Mouse (Mus musculus) lung, embryonic 16.5 days (tissue): ENCODE measurements at regions not wholly inside any gene's neighbourhood (a gene's known extent, or its start where the extent isn't known, plus 50 kb on each side); places are given as distances from the start of the nearest gene placed in this dataset.

Source experiments
- ATAC-seq: fragments of 200-750 bp; cut with Nextera tagmentation; 2 replicates; pipeline ENCODE4 v1.8.0; 2017; ENCODE audit warnings: low read depth, mild to moderate bottlenecking, moderate library complexity
- H3K27ac ChIP-seq: fragments of 300-500 bp; sonication (generic); 2 replicates; pipeline ENCODE4 v1.5.1; 2014; ENCODE audit warnings: mild to moderate bottlenecking, control low read depth, low read length
- H3K27me3 ChIP-seq: fragments of 300-500 bp; sonication (generic); 2 replicates; pipeline ENCODE4 v1.6.1; 2014; ENCODE audit warnings: low read depth, low read length, mixed read lengths; ENCODE audit not compliant: control insufficient read depth, insufficient read depth
- H3K36me3 ChIP-seq: fragments of 300-500 bp; sonication (generic); 2 replicates; pipeline ENCODE4 v1.6.1; 2014; ENCODE audit warnings: low read length; ENCODE audit not compliant: control insufficient read depth, insufficient read depth
- H3K4me1 ChIP-seq: fragments of 300-500 bp; sonication (generic); replicated peaks from 2 replicates; pipeline ENCODE4 v1.6.1; 2014; ENCODE audit warnings: low read length, mixed read lengths; ENCODE audit not compliant: control insufficient read depth, insufficient read depth
- H3K4me2 ChIP-seq: fragments of 300-500 bp; sonication (generic); 2 replicates; pipeline ENCODE4 v1.6.1; 2014; ENCODE audit warnings: low read depth, low read length, control low read depth
- H3K4me3 ChIP-seq: fragments of 300-500 bp; sonication (generic); 2 replicates; pipeline ENCODE4 v1.5.1; 2014; ENCODE audit warnings: mild to moderate bottlenecking, low read length, control low read depth
- H3K9ac ChIP-seq: fragments of 300-500 bp; sonication (generic); 2 replicates; pipeline ENCODE4 v1.6.1; 2014; ENCODE audit warnings: low read length, control low read depth
- H3K9me3 ChIP-seq: fragments of 300-500 bp; sonication (generic); 2 replicates; pipeline ENCODE4 v1.6.1; 2016; ENCODE audit warnings: low read length; ENCODE audit not compliant: control insufficient read depth
- WGBS: fragments of 180-500 bp; shearing (Covaris S2); extraction: QIAGEN DNeasy Blood & Tissue Kit; methylation state at CpG from one replicate; pipeline ENCODE4 v1.1.7; 2014; 5-methylcytosine and 5-hydroxymethylcytosine counted together

DNA sequence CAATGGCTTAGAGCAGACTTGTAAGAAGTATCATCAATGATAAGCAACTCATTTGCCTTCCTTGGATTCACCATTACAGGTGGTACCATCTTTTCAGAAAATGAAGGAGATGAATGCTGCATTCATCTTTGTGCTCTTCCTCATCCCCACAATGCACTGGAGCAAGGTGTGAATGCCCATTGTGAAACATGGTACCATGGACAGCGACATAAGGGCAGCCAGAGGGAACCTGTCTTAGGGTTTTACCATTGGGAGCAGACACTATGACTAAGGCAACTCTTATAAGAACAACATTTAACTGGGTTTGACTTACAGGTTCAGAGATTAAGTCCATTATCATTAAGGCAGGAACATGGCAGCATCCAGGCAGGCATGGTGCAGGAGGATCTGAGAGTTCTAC is 60.1 kb upstream of the Kcnj6 start:
- Histone ChIP-seq H3K9me3 (no peaks in the 10 kb centered on the region), H3K4me1 (no peaks in the 10 kb centered on the region), H3K36me3 (no peaks in the 10 kb centered on the region), H3K4me3 (no peak overlapping the region), H3K9ac (no peak overlapping the region), H3K27me3 (no peaks in the 10 kb centered on the region), H3K4me2 (no peak overlapping the region), H3K27ac (no peak overlapping the region)
- WGBS = 17% methylated on average over 1 of the region's 1 CpGs
- no peak for ATAC-seq

GRCm38 (mm10) chr16:95064423-95064822 is 66.9 kb upstream of the Kcnj6 start:
- no peaks in the 10 kb centered on the region for H3K4me1 ChIP-seq
- 77% methylated on average over 6 of the region's 6 CpGs for WGBS

GRCm38 (mm10) chr16:95066687-95067086 is 69.2 kb upstream of the Kcnj6 start:
- no peak overlapping the region for H3K27ac ChIP-seq
- no peaks in the 10 kb centered on the region for H3K27me3 ChIP-seq
- H3K9me3 ChIP-seq = no peaks in the 10 kb centered on the region
- H3K4me3 ChIP-seq = no peak overlapping the region
- H3K4me1 ChIP-seq = no peaks in the 10 kb centered on the region
- ATAC-seq = no peak
- no peaks in the 10 kb centered on the region for H3K36me3 ChIP-seq
- no peak overlapping the region for H3K9ac ChIP-seq
- no peak overlapping the region for H3K4me2 ChIP-seq
- 88% methylated on average over 3 of the region's 3 CpGs for WGBS

More at GRCm38 (mm10) chr16:95064423-95064822, 66.9 kb upstream of the Kcnj6 start:
- no peak for ATAC-seq
- H3K4me3 ChIP-seq = no peak overlapping the region
- no peaks in the 10 kb centered on the region for H3K9me3 ChIP-seq
- no peak overlapping the region for H3K27ac ChIP-seq
- no peaks in the 10 kb centered on the region for H3K27me3 ChIP-seq
- no peaks in the 10 kb centered on the region for H3K36me3 ChIP-seq
- no peak overlapping the region for H3K4me2 ChIP-seq
- no peak overlapping the region for H3K9ac ChIP-seq

- Histone ChIP-seq H3K36me3 (no peaks in the 10 kb centered on the region), H3K9ac (no peak overlapping the region), H3K27me3 (no peaks in the 10 kb centered on the region), H3K4me2 (no peak overlapping the region), H3K4me3 (no peak overlapping the region), H3K4me1 (no peaks in the 10 kb centered on the region), H3K27ac (no peak overlapping the region), H3K9me3 (no peaks in the 10 kb centered on the region)
- no peak for ATAC-seq
- WGBS = 68% methylated on average over 6 of the region's 6 CpGs
These were observed 95.1 kb upstream of the Kcnj6 start for GRCm38 (mm10) chr16:95092471-95093221.

GRCm38 (mm10) chr16:95093753-95094152 is 96.3 kb upstream of the Kcnj6 start:
- H3K9ac ChIP-seq = no peak overlapping the region
- no peak overlapping the region for H3K4me2 ChIP-seq
- ATAC-seq = peak; percentile 82; the same call in 1 of the 2 replicates
- H3K4me3 ChIP-seq = no peak overlapping the region
- no peak overlapping the region for H3K27ac ChIP-seq
- 21% methylated on average over 10 of the region's 10 CpGs for WGBS
- no peaks in the 10 kb centered on the region for H3K36me3 ChIP-seq
- H3K4me1 ChIP-seq = no peaks in the 10 kb centered on the region
- no peaks in the 10 kb centered on the region for H3K9me3 ChIP-seq
- H3K27me3 ChIP-seq = no peaks in the 10 kb centered on the region

- no peaks in the 10 kb centered on the region for H3K36me3 ChIP-seq
- no peak overlapping the region for H3K4me3 ChIP-seq
- H3K4me2 ChIP-seq = no peak overlapping the region
- ATAC-seq = no peak
- H3K27me3 ChIP-seq = no peaks in the 10 kb centered on the region
- no peaks in the 10 kb centered on the region for H3K4me1 ChIP-seq
- H3K9me3 ChIP-seq = no peaks in the 10 kb centered on the region
- WGBS = 60% methylated on average over 9 of the region's 9 CpGs
- H3K27ac ChIP-seq = no peak overlapping the region
- no peak overlapping the region for H3K9ac ChIP-seq
These were observed 103.5 kb upstream of the Kcnj6 start for GRCm38 (mm10) chr16:95100954-95101353.

DNA sequence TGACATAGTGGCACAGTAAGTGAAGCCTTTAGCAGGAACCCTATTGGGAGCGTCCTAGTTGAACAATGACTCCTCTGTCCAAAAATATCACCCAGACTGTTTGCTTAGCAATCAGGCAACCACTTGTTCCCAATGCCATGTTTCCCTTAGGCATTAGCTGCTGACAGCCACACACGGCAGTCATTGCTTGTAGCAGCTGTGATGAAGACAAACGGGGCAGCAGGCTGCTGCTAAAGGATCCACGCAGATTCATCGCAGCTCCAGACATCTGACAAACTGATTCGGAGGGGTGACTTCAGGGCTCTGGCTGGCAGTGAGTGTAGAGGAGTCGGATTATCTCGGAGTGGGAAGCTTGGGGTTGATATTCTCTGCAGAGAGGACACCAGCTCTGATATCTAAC is 120.0 kb upstream of the Kcnj6 start:
- no peaks in the 10 kb centered on the region for H3K4me1 ChIP-seq
- no peak overlapping the region for H3K9ac ChIP-seq
- no peaks in the 10 kb centered on the region for H3K9me3 ChIP-seq
- no peak for ATAC-seq
- no peaks in the 10 kb centered on the region for H3K27me3 ChIP-seq
- no peak overlapping the region for H3K27ac ChIP-seq
- no peaks in the 10 kb centered on the region for H3K36me3 ChIP-seq
- H3K4me3 ChIP-seq = no peak overlapping the region
- 23% methylated on average over 8 of the region's 8 CpGs for WGBS
- H3K4me2 ChIP-seq = no peak overlapping the region

GRCm38 (mm10) chr16:95119293-95119692 is 121.8 kb upstream of the Kcnj6 start:
- no peaks in the 10 kb centered on the region for H3K36me3 ChIP-seq
- H3K27me3 ChIP-seq = no peaks in the 10 kb centered on the region
- H3K9ac ChIP-seq = no peak overlapping the region
- no peak for ATAC-seq
- H3K27ac ChIP-seq = no peak overlapping the region
- no peaks in the 10 kb centered on the region for H3K9me3 ChIP-seq
- H3K4me1 ChIP-seq = no peaks in the 10 kb centered on the region
- H3K4me3 ChIP-seq = no peak overlapping the region
- WGBS = 42% methylated on average over 4 of the region's 4 CpGs
- H3K4me2 ChIP-seq = no peak overlapping the region

GRCm38 (mm10) chr16:95122048-95122447 is 124.5 kb upstream of the Kcnj6 start:
- WGBS = 51% methylated on average over 7 of the region's 7 CpGs
- no peaks in the 10 kb centered on the region for H3K9me3 ChIP-seq
- no peak overlapping the region for H3K27ac ChIP-seq
- H3K27me3 ChIP-seq = no peaks in the 10 kb centered on the region
- ATAC-seq = no peak
- no peaks in the 10 kb centered on the region for H3K36me3 ChIP-seq
- no peak overlapping the region for H3K4me3 ChIP-seq
- H3K4me2 ChIP-seq = no peak overlapping the region
- H3K9ac ChIP-seq = no peak overlapping the region
- no peaks in the 10 kb centered on the region for H3K4me1 ChIP-seq

DNA sequence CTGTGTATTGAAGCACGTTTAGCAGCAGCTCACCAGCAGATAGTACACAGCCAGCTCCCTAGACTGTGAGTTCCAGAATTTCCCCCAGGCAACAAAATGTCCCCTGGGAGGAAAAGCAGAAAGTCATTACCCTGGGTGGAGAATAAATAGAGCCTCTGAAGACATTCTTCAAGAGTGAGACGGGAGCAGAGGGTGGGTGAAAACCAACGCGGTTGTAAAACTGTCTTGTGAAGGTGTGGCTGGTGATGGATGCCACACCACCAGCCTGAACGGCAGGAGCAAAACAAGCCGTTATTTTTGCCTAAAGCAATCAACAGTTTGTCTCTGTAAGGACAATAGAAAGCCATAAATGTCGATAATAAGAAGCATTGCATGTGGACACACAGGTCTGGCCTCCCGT is 129.7 kb upstream of the Kcnj15 start:
- H3K4me1 ChIP-seq = no peaks in the 10 kb centered on the region
- no peak overlapping the region for H3K4me2 ChIP-seq
- no peak overlapping the region for H3K4me3 ChIP-seq
- H3K36me3 ChIP-seq = no peaks in the 10 kb centered on the region
- no peaks in the 10 kb centered on the region for H3K27me3 ChIP-seq
- WGBS = 31% methylated on average over 8 of the region's 8 CpGs
- H3K9ac ChIP-seq = no peak overlapping the region
- H3K27ac ChIP-seq = no peak overlapping the region
- H3K9me3 ChIP-seq = no peaks in the 10 kb centered on the region
- no peak for ATAC-seq
